Mouse (Mus musculus) neural tube, embryonic 11.5 days (tissue): ENCODE measurements around the gene Eva1a. TPM values are rescaled to one million over a fixed set of nuclear protein-coding genes. Genes with fewer than 3 reads are reported as not detected.

Source experiments
- ATAC-seq: fragments of 200-750 bp; cut with Nextera tagmentation; 2 replicates; pipeline ENCODE4 v1.8.0; 2017; ENCODE audit warnings: moderate number of reproducible peaks, mild to moderate bottlenecking, moderate TSS enrichment, moderate library complexity; ENCODE audit not compliant: insufficient read depth, low FRiP score, low TSS enrichment
- DNase-seq: peaks from one replicate; pipeline ENCODE4 v3.0.0-alpha.2; 2015; ENCODE audit warnings: low spot score
- H3K27ac ChIP-seq: fragments of 300-500 bp; sonication (generic); 2 replicates; pipeline ENCODE4 v1.5.1; 2014; ENCODE audit warnings: low read depth, mild to moderate bottlenecking, low read length
- H3K27me3 ChIP-seq: fragments of 300-500 bp; sonication (generic); 2 replicates; pipeline ENCODE4 v1.6.1; 2014; ENCODE audit warnings: mild to moderate bottlenecking, low read length, mixed read lengths; ENCODE audit not compliant: control insufficient read depth, insufficient read depth
- H3K36me3 ChIP-seq: fragments of 300-500 bp; sonication (generic); 2 replicates; pipeline ENCODE4 v1.6.1; 2014; ENCODE audit warnings: mild to moderate bottlenecking, low read length, moderate library complexity, mixed read lengths; ENCODE audit not compliant: control insufficient read depth, insufficient read depth
- H3K4me1 ChIP-seq: fragments of 300-500 bp; sonication (generic); 2 replicates; pipeline ENCODE4 v1.6.1; 2014; ENCODE audit warnings: low read length, mixed read lengths; ENCODE audit not compliant: control insufficient read depth, insufficient read depth
- H3K4me2 ChIP-seq: fragments of 300-500 bp; sonication (generic); 2 replicates; pipeline ENCODE4 v1.6.1; 2014; ENCODE audit warnings: low read depth, mild to moderate bottlenecking, moderate library complexity
- H3K4me3 ChIP-seq: fragments of 300-500 bp; sonication (generic); 2 replicates; pipeline ENCODE4 v1.5.1; 2014; ENCODE audit warnings: low read depth, low read length
- H3K9ac ChIP-seq: fragments of 300-500 bp; sonication (generic); 2 replicates; pipeline ENCODE4 v1.6.1; 2014; ENCODE audit warnings: mild to moderate bottlenecking, low read length
- H3K9me3 ChIP-seq: fragments of 300-500 bp; sonication (generic); 2 replicates; pipeline ENCODE4 v1.6.1; 2016; ENCODE audit warnings: low read length; ENCODE audit not compliant: control insufficient read depth
- WGBS: fragments of 180-500 bp; shearing (Covaris S2); extraction: QIAGEN DNeasy Blood & Tissue Kit; methylation state at CpG from one replicate; pipeline ENCODE4 v1.1.7; 2014; 5-methylcytosine and 5-hydroxymethylcytosine counted together
- polyA plus RNA-seq: library from polyadenylated mRNA; unstranded; fragments of >200 nt; fragmentation: Nextera tagmentation; extraction: Ambion mirVana; gene quantifications from 2 replicates; pipeline ENCODE4 v1.2.1, GENCODE M21; 2014

The Eva1a gene
- polyA plus RNA-seq, 1 experiment from 2014 or later, result 4.7 TPM

GRCm38 (mm10) chr6:82052047-82052725, 11.3 kb downstream of the Eva1a start:
- H3K27me3 ChIP-seq, result no peaks in the 10 kb centered on the region
- ATAC-seq, result no peak
- H3K4me3 ChIP-seq, result no peak overlapping the region
- 88% methylated on average over 6 of the region's 6 CpGs for WGBS
- no peaks in the 10 kb centered on the region for H3K9me3 ChIP-seq
- DNase-seq, result no peak
- H3K4me1 ChIP-seq, result no peaks in the 10 kb centered on the region
- H3K4me2 ChIP-seq, result no peak overlapping the region
- H3K9ac ChIP-seq, result no peak overlapping the region
- H3K27ac ChIP-seq, result no peak overlapping the region
- H3K36me3 ChIP-seq, result no peaks in the 10 kb centered on the region

- no peak for ATAC-seq
- no peaks in the 10 kb centered on the region for H3K9me3 ChIP-seq
- no peak overlapping the region for H3K27ac ChIP-seq
- 77% methylated on average over 2 of the region's 2 CpGs for WGBS
- no peak overlapping the region for H3K4me2 ChIP-seq
- DNase-seq, result no peak
- no peak overlapping the region for H3K9ac ChIP-seq
- H3K4me1 ChIP-seq, result no peaks in the 10 kb centered on the region
- no peaks in the 10 kb centered on the region for H3K36me3 ChIP-seq
- no peaks in the 10 kb centered on the region for H3K27me3 ChIP-seq
- H3K4me3 ChIP-seq, result no peak overlapping the region
Measured at GRCm38 (mm10) chr6:82052726-82053118, 11.9 kb downstream of the Eva1a start.

GRCm38 (mm10) chr6:82054854-82055253, 14.0 kb downstream of the Eva1a start:
- ATAC-seq, result no peak
- no peak overlapping the region for H3K27ac ChIP-seq
- no peak overlapping the region for H3K9ac ChIP-seq
- H3K4me2 ChIP-seq, result no peak overlapping the region
- H3K4me1 ChIP-seq, result no peaks in the 10 kb centered on the region
- no peaks in the 10 kb centered on the region for H3K27me3 ChIP-seq
- H3K36me3 ChIP-seq, result no peaks in the 10 kb centered on the region
- H3K9me3 ChIP-seq, result no peaks in the 10 kb centered on the region
- H3K4me3 ChIP-seq, result no peak overlapping the region
- WGBS, result 78% methylated on average over 7 of the region's 7 CpGs
- DNase-seq, result no peak

DNA sequence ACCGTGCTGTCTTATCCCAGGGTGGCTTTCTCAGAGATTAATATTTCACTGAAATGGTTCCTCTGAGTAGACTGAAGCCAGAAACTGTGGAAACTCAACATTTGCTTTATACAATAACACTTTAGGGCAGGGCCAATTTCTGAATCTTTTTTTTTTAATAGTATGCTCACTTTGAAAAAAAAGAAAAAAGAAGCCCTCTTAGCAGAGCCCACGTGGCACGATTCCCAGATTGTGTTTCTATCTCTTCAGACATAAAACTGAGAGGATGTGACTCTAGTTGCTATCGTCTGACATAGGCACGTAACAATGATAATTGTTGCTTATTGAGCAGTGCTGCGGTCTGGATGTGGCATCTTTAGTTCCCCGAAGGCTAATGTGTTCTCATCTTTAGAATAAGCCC, 19.1 kb downstream of the Eva1a start:
- H3K9me3 ChIP-seq, result no peaks in the 10 kb centered on the region
- H3K4me3 ChIP-seq, result no peak overlapping the region
- no peak overlapping the region for H3K4me2 ChIP-seq
- no peaks in the 10 kb centered on the region for H3K36me3 ChIP-seq
- ATAC-seq (no peak), DNase-seq (no peak)
- no peaks in the 10 kb centered on the region for H3K4me1 ChIP-seq
- 93% methylated on average over 7 of the region's 7 CpGs for WGBS
- H3K27me3 ChIP-seq, result no peaks in the 10 kb centered on the region
- no peak overlapping the region for H3K9ac ChIP-seq
- no peak overlapping the region for H3K27ac ChIP-seq

- Histone ChIP-seq H3K4me2 (no peak overlapping the region), H3K4me1 (no peaks in the 10 kb centered on the region), H3K27me3 (no peaks in the 10 kb centered on the region), H3K36me3 (no peaks in the 10 kb centered on the region), H3K9me3 (no peaks in the 10 kb centered on the region), H3K27ac (no peak overlapping the region), H3K9ac (no peak overlapping the region), H3K4me3 (no peak overlapping the region)
- WGBS, result 88% methylated on average over 5 of the region's 5 CpGs
- DNase-seq, result no peak
- ATAC-seq, result no peak
Measured at GRCm38 (mm10) chr6:82065230-82065629, 24.4 kb downstream of the Eva1a start.

DNA sequence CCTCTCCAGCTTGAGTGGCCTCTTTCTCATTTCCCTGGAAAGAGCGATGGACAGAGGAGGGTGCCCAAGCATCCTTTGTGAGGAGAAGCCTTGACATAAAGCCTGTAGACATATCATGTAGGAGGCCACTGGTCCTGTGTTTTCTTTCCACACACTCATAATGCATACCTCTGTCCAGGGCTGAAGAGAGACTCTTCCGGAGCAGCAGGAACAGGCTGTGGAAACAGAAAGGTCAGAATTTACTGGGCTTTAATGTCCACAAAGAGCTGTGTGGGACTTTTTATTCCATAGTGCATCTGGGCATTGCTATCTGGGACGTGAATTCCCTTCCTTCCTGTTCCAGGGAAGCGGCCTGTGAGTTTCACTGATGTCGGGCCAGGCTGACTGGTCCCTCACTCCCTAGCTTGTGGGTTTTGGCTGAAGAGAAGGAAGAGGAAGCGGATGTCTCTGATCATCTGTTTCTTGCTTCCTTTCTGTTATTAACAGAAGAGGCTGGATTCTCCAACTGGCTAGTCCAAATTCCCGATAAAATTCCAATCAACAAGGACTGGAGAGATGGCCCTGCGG, 25.8 kb downstream of the Eva1a start:
- no peak for ATAC-seq
- 84% methylated on average over 8 of the region's 8 CpGs for WGBS
- Histone ChIP-seq H3K9me3 (no peaks in the 10 kb centered on the region), H3K4me3 (no peak overlapping the region), H3K4me2 (no peak overlapping the region), H3K4me1 (no peaks in the 10 kb centered on the region), H3K27me3 (no peaks in the 10 kb centered on the region), H3K9ac (no peak overlapping the region), H3K36me3 (no peaks in the 10 kb centered on the region), H3K27ac (no peak overlapping the region)
- no peak for DNase-seq

DNA sequence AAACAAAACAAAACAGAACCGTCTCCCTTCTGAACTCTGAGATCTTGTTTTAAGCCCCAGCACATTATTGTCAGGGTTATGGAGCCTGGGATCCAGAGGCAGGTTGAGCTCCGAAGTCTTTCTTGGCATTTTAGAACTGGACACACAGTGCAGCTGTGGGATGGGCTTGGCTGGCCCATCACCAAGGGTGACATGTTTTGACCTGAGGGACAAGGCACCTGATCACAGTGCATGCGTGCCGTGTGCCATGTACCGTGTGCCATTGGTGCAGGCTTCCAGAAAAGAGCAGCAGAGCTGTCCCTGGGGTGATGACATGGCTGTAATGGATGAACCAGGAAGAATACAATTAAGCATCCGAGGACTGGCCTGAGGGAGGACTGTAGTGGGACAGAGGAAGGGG, 29.6 kb downstream of the Eva1a start:
- DNase-seq (no peak), ATAC-seq (no peak)
- Histone ChIP-seq H3K4me3 (no peak overlapping the region), H3K9me3 (no peaks in the 10 kb centered on the region), H3K36me3 (no peaks in the 10 kb centered on the region), H3K27ac (no peak overlapping the region), H3K4me2 (no peak overlapping the region), H3K27me3 (no peaks in the 10 kb centered on the region), H3K9ac (no peak overlapping the region), H3K4me1 (no peaks in the 10 kb centered on the region)
- 83% methylated on average over 6 of the region's 6 CpGs for WGBS

DNA sequence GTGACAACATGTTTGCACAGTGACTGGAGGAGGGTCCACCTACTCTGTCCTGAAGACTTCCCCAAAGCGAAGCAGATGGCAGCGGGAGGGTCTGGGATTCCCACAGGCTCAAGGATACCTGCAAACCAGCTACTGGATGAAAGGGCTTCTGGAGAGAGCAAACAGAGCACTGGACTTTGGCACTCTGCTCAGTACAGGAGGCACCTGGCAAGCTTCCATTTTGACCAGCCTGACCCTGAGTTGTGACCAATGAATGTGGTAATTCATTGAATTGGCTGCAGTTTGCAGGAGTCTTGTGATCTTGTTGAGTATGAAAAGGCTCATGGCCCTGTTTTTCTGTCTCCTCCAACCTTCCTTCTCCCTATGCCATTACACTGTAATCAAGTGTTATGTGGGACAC, 32.2 kb downstream of the Eva1a start:
- Histone ChIP-seq H3K27me3 (no peaks in the 10 kb centered on the region), H3K4me3 (no peak overlapping the region), H3K4me1 (no peaks in the 10 kb centered on the region), H3K36me3 (no peaks in the 10 kb centered on the region), H3K27ac (no peak overlapping the region), H3K9ac (no peak overlapping the region), H3K9me3 (no peaks in the 10 kb centered on the region), H3K4me2 (no peak overlapping the region)
- no peak for ATAC-seq
- WGBS, result 91% methylated on average over 2 of the region's 2 CpGs
- no peak for DNase-seq

DNA sequence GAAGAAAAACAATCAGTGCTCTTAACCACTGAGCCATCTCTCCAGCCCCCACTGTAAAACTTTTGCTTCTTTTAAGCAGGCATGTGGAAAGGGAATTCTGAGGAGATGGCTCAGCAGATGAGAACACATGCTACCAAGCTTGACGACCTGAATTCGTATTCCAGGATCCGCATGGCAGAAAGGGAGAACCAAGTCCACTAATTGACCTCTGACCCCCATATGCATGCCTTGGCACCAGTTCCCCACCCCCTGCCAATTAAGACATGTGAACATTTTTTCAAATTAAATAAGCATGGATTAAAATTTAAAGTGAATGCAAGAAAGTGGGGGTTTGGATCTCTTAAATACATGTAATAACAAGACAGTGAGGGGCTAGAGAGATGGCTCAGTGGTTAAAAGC, 32.7 kb downstream of the Eva1a start:
- H3K9ac ChIP-seq, result no peak overlapping the region
- no peak overlapping the region for H3K27ac ChIP-seq
- no peaks in the 10 kb centered on the region for H3K4me1 ChIP-seq
- H3K36me3 ChIP-seq, result no peaks in the 10 kb centered on the region
- no peak overlapping the region for H3K4me2 ChIP-seq
- H3K4me3 ChIP-seq, result no peak overlapping the region
- ATAC-seq (no peak), DNase-seq (no peak)
- WGBS, result 94% methylated on average over 3 of the region's 3 CpGs
- H3K9me3 ChIP-seq, result no peaks in the 10 kb centered on the region
- H3K27me3 ChIP-seq, result no peaks in the 10 kb centered on the region
